Mouse (Mus musculus) limb, embryonic 13.5 days (tissue): Measurements from ENCODE around the gene Cfap74. TPM values are rescaled to one million over a fixed set of nuclear protein-coding genes. Genes with fewer than 3 reads are reported as not detected.

Source experiments
- ATAC-seq: fragments of 200-750 bp; cut with Nextera tagmentation; 2 replicates; pipeline ENCODE4 v1.8.0; 2017; ENCODE audit warnings: low read depth, moderate number of reproducible peaks, moderate TSS enrichment; ENCODE audit not compliant: low FRiP score
- H3K27ac ChIP-seq: fragments of 300-500 bp; sonication (generic); 2 replicates; pipeline ENCODE4 v1.5.1; 2015; ENCODE audit warnings: inconsistent platforms, mild to moderate bottlenecking, moderate library complexity
- H3K27me3 ChIP-seq: fragments of 300-500 bp; sonication (generic); 2 replicates; pipeline ENCODE4 v1.6.1; 2015; ENCODE audit warnings: mild to moderate bottlenecking, inconsistent platforms
- H3K36me3 ChIP-seq: fragments of 300-500 bp; sonication (generic); 2 replicates; pipeline ENCODE4 v1.6.1; 2015; ENCODE audit warnings: inconsistent platforms, mild to moderate bottlenecking, moderate library complexity
- H3K4me1 ChIP-seq: fragments of 300-500 bp; sonication (generic); 2 replicates; pipeline ENCODE4 v1.6.1; 2015; ENCODE audit warnings: inconsistent platforms
- H3K4me2 ChIP-seq: fragments of 300-500 bp; sonication (generic); replicated peaks from 2 replicates; pipeline ENCODE4 v1.6.1; 2015; ENCODE audit warnings: inconsistent platforms, mild to moderate bottlenecking, moderate library complexity
- H3K4me3 ChIP-seq: fragments of 300-500 bp; sonication (generic); 2 replicates; pipeline ENCODE4 v1.5.1; 2015; ENCODE audit warnings: moderate library complexity, mild to moderate bottlenecking, inconsistent platforms
- H3K9ac ChIP-seq: fragments of 300-500 bp; sonication (generic); 2 replicates; pipeline ENCODE4 v1.6.1; 2015; ENCODE audit warnings: mild to moderate bottlenecking, inconsistent platforms
- H3K9me3 ChIP-seq: fragments of 300-500 bp; sonication (generic); 2 replicates; pipeline ENCODE4 v1.6.1; 2016; ENCODE audit warnings: inconsistent platforms
- WGBS: fragments of 180-500 bp; shearing (Covaris S2); methylation state at CpG from one replicate; pipeline ENCODE4 v1.1.7; 2015; 5-methylcytosine and 5-hydroxymethylcytosine counted together
- polyA plus RNA-seq: library from polyadenylated mRNA; unstranded; fragments of >200 nt; fragmentation: Nextera tagmentation; extraction: Ambion mirVana; gene quantifications from 2 replicates; pipeline ENCODE4 v1.2.1, GENCODE M21; 2015

Gene Cfap74
- polyA plus RNA-seq, 1 experiment from 2014 or later: 5.6 TPM

GRCm38 (mm10) chr4:155463050-155463449 is 54.1 kb downstream of the Cfap74 start:
- WGBS: 79% methylated on average over 13 of the region's 13 CpGs
- Histone ChIP-seq H3K4me1 (no peaks in the 10 kb centered on the region), H3K9ac (no peak overlapping the region), H3K27me3 (no peaks in the 10 kb centered on the region), H3K4me2 (no peak overlapping the region), H3K27ac (no peak overlapping the region), H3K9me3 (no peaks in the 10 kb centered on the region), H3K4me3 (no peak overlapping the region), H3K36me3 (no peaks in the 10 kb centered on the region)
- no peak for ATAC-seq

- no peaks in the 10 kb centered on the region for H3K9me3 ChIP-seq
- H3K36me3 ChIP-seq: no peaks in the 10 kb centered on the region
- H3K9ac ChIP-seq: no peak overlapping the region
- no peak overlapping the region for H3K4me2 ChIP-seq
- no peak overlapping the region for H3K27ac ChIP-seq
- no peak for ATAC-seq
- H3K4me1 ChIP-seq: no peaks in the 10 kb centered on the region
- no peak overlapping the region for H3K4me3 ChIP-seq
- no peaks in the 10 kb centered on the region for H3K27me3 ChIP-seq
- 90% methylated on average over 6 of the region's 6 CpGs for WGBS
These were observed 54.6 kb downstream of the Cfap74 start for GRCm38 (mm10) chr4:155463611-155464010.

- Histone ChIP-seq H3K36me3 (no peaks in the 10 kb centered on the region), H3K27me3 (peaks cover 2% of the 10 kb centered on the region; the same call in 1 of the 2 replicates), H3K4me2 (no peak overlapping the region), H3K4me1 (peaks cover 3% of the 10 kb centered on the region), H3K27ac (no peak overlapping the region), H3K9ac (no peak overlapping the region), H3K4me3 (no peak overlapping the region), H3K9me3 (no peaks in the 10 kb centered on the region)
- WGBS: 86% methylated on average over 4 of the region's 4 CpGs
- no peak for ATAC-seq
These were observed 55.1 kb downstream of the Cfap74 start for GRCm38 (mm10) chr4:155464061-155464460.

- H3K4me2 ChIP-seq: no peak overlapping the region
- WGBS: 72% methylated on average over 6 of the region's 6 CpGs
These were observed 56.6 kb downstream of the Cfap74 start for GRCm38 (mm10) chr4:155465607-155466006.

GRCm38 (mm10) chr4:155466080-155466479 is 57.1 kb downstream of the Cfap74 start:
- H3K4me1 ChIP-seq: peaks cover 7% of the 10 kb centered on the region
- H3K9ac ChIP-seq: no peak overlapping the region
- no peak for ATAC-seq
- H3K27ac ChIP-seq: no peak overlapping the region
- H3K36me3 ChIP-seq: no peaks in the 10 kb centered on the region
- 77% methylated on average over 5 of the region's 5 CpGs for WGBS
- H3K4me3 ChIP-seq: no peak overlapping the region
- peaks cover 18% of the 10 kb centered on the region for H3K27me3 ChIP-seq
- no peak overlapping the region for H3K4me2 ChIP-seq
- no peaks in the 10 kb centered on the region for H3K9me3 ChIP-seq

More at GRCm38 (mm10) chr4:155465607-155466006, 56.6 kb downstream of the Cfap74 start:
- Histone ChIP-seq H3K36me3 (no peaks in the 10 kb centered on the region), H3K27ac (no peak overlapping the region), H3K27me3 (peaks cover 17% of the 10 kb centered on the region), H3K9ac (no peak overlapping the region), H3K4me3 (no peak overlapping the region), H3K9me3 (no peaks in the 10 kb centered on the region), H3K4me1 (peaks cover 7% of the 10 kb centered on the region)
- no peak for ATAC-seq

- Histone ChIP-seq H3K4me2 (no peak overlapping the region), H3K4me3 (no peak overlapping the region), H3K9me3 (no peaks in the 10 kb centered on the region), H3K36me3 (no peaks in the 10 kb centered on the region), H3K27ac (no peak overlapping the region), H3K27me3 (peaks cover 26% of the 10 kb centered on the region), H3K4me1 (peaks cover 7% of the 10 kb centered on the region), H3K9ac (no peak overlapping the region)
- 81% methylated on average over 13 of the region's 13 CpGs for WGBS
- ATAC-seq: no peak
These were observed 58.4 kb downstream of the Cfap74 start for GRCm38 (mm10) chr4:155467237-155468010.

GRCm38 (mm10) chr4:155468952-155469351 is 60.0 kb downstream of the Cfap74 start, which contains the start of gene Tmem52:
Gene Tmem52 (plus strand): TSS chr4:155469114.
- Histone ChIP-seq H3K27me3 (peaks cover 26% of the 10 kb centered on the region), H3K4me3 (peak within 1 kb of the TSS; percentile 31), H3K27ac (no peak within 1 kb of the TSS), H3K4me1 (peaks cover 7% of the 10 kb centered on the region), H3K9ac (peak within 1 kb of the TSS; percentile 50; the same call in 1 of the 2 replicates), H3K9me3 (no peaks in the 10 kb centered on the region), H3K36me3 (no peaks in the 10 kb centered on the region), H3K4me2 (peak within 1 kb of the TSS; percentile 58)
- ATAC-seq: 0 out of 2 replicates have a peak, but pooled peaks have one; percentile 55
- 8% methylated on average over 21 of the region's 21 CpGs for WGBS

- H3K4me1 ChIP-seq: peaks cover 7% of the 10 kb centered on the region
- no peaks in the 10 kb centered on the region for H3K9me3 ChIP-seq
- H3K27ac ChIP-seq: no peak overlapping the region
- WGBS: 83% methylated on average over 18 of the region's 18 CpGs
- ATAC-seq: no peak
- H3K9ac ChIP-seq: peak overlapping the region; percentile 50; the same call in 1 of the 2 replicates
- peak overlapping the region; percentile 58; the same call in 1 of the 2 replicates for H3K4me2 ChIP-seq
- no peaks in the 10 kb centered on the region for H3K36me3 ChIP-seq
- H3K27me3 ChIP-seq: peaks cover 26% of the 10 kb centered on the region
- H3K4me3 ChIP-seq: no peak overlapping the region
These were observed 60.7 kb downstream of the Cfap74 start for GRCm38 (mm10) chr4:155469590-155470262.

GRCm38 (mm10) chr4:155470263-155470953 is 61.4 kb downstream of the Cfap74 start:
- WGBS: 81% methylated on average over 16 of the region's 16 CpGs

GRCm38 (mm10) chr4:155470997-155471396 is 62.0 kb downstream of the Cfap74 start:
- Histone ChIP-seq H3K27me3 (peaks cover 26% of the 10 kb centered on the region), H3K9me3 (no peaks in the 10 kb centered on the region), H3K9ac (no peak overlapping the region), H3K27ac (no peak overlapping the region), H3K4me2 (no peak overlapping the region), H3K4me1 (peaks cover 7% of the 10 kb centered on the region), H3K4me3 (no peak overlapping the region), H3K36me3 (no peaks in the 10 kb centered on the region)
- WGBS: 80% methylated on average over 7 of the region's 7 CpGs
- no peak for ATAC-seq

More at GRCm38 (mm10) chr4:155470263-155470953, 61.4 kb downstream of the Cfap74 start:
- Histone ChIP-seq H3K36me3 (no peaks in the 10 kb centered on the region), H3K9me3 (no peaks in the 10 kb centered on the region), H3K27ac (no peak overlapping the region), H3K4me1 (peaks cover 7% of the 10 kb centered on the region), H3K9ac (no peak overlapping the region), H3K4me2 (no peak overlapping the region), H3K4me3 (no peak overlapping the region), H3K27me3 (peaks cover 26% of the 10 kb centered on the region)
- no peak for ATAC-seq

GRCm38 (mm10) chr4:155471406-155471805 is 62.4 kb downstream of the Cfap74 start:
- no peak overlapping the region for H3K27ac ChIP-seq
- H3K36me3 ChIP-seq: no peaks in the 10 kb centered on the region
- H3K27me3 ChIP-seq: peaks cover 26% of the 10 kb centered on the region
- H3K9me3 ChIP-seq: no peaks in the 10 kb centered on the region
- H3K4me1 ChIP-seq: peaks cover 7% of the 10 kb centered on the region
- no peak overlapping the region for H3K4me3 ChIP-seq
- ATAC-seq: no peak
- H3K4me2 ChIP-seq: no peak overlapping the region
- no peak overlapping the region for H3K9ac ChIP-seq
- WGBS: 90% methylated on average over 7 of the region's 7 CpGs
